Mouse (Mus musculus) myocyte (in vitro differentiated cells): ENCODE measurements around the gene Clec4e. TPM values are rescaled to one million over a fixed set of nuclear protein-coding genes. Genes with fewer than 3 reads are reported as not detected.

Experiments
- H3K27me3 ChIP-seq: one replicate; pipeline ENCODE4 v1.6.1; 2011; ENCODE audit not compliant: control insufficient read depth, insufficient read depth, insufficient read length
- H3K36me3 ChIP-seq: one replicate; pipeline ENCODE4 v1.6.1; 2011; ENCODE audit not compliant: control insufficient read depth, insufficient read depth
- H3K4me2 ChIP-seq: one replicate; pipeline ENCODE4 v1.6.1; 2011; ENCODE audit warnings: low read depth, control low read depth
- H3K4me3 ChIP-seq: one replicate; pipeline ENCODE4 v1.5.1; 2011; ENCODE audit warnings: mild to moderate bottlenecking, control low read depth, moderate library complexity
- H3K79me2 ChIP-seq: one replicate; pipeline ENCODE4 v1.6.1; 2011; ENCODE audit not compliant: control insufficient read depth, insufficient read depth
- H3ac ChIP-seq: one replicate; pipeline ENCODE4 v1.6.1; 2011; ENCODE audit not compliant: control insufficient read depth, insufficient read length
- CEBPB ChIP-seq: IDR thresholded peaks from 2 replicates; pipeline ENCODE4 v1.6.1; 2011; ENCODE audit warnings: mild to moderate bottlenecking, moderate library complexity; ENCODE audit not compliant: poor library complexity, insufficient read depth, severe bottlenecking
- E2F4 ChIP-seq: IDR thresholded peaks from one replicate; pipeline ENCODE4 v1.6.1; 2011; ENCODE audit warnings: mild to moderate bottlenecking, control low read depth, moderate library complexity; ENCODE audit not compliant: insufficient read depth
- MAX ChIP-seq: IDR thresholded peaks from one replicate; pipeline ENCODE4 v1.6.1; 2011; ENCODE audit warnings: low read depth, mild to moderate bottlenecking, control low read depth
- MYOD1 ChIP-seq, 3 experiments: IDR thresholded peaks; one replicate each; pipeline ENCODE4 v1.6.1; 2011; ENCODE audit warnings: control low read depth in 2 of 3, low read depth in 2 of 3, mild to moderate bottlenecking in 2 of 3, moderate library complexity in 1 of 3; ENCODE audit not compliant: insufficient read length in 2 of 3, control insufficient read depth in 1 of 3
- MYOG ChIP-seq, 3 experiments: IDR thresholded peaks; one replicate each; pipeline ENCODE4 v1.6.1; 2011; ENCODE audit warnings: control low read depth in 2 of 3, low read depth in 2 of 3, mild to moderate bottlenecking in 2 of 3; ENCODE audit not compliant: insufficient read length in 2 of 3, control insufficient read depth in 1 of 3, insufficient read depth in 1 of 3
- POLR2A ChIP-seq: IDR thresholded peaks from one replicate; pipeline ENCODE4 v1.6.1; 2011; ENCODE audit warnings: low read depth, mild to moderate bottlenecking, control low read depth, moderate library complexity; ENCODE audit not compliant: insufficient read length
- POLR2AphosphoS2 ChIP-seq: IDR thresholded peaks from one replicate; pipeline ENCODE4 v1.6.1; 2011; ENCODE audit warnings: low read depth, control low read depth; ENCODE audit not compliant: insufficient read length
- REST ChIP-seq: IDR thresholded peaks from one replicate; pipeline ENCODE4 v1.6.1; 2011; ENCODE audit warnings: mild to moderate bottlenecking, control low read depth, moderate library complexity; ENCODE audit not compliant: insufficient read depth, insufficient read length
- SRF ChIP-seq: IDR thresholded peaks from one replicate; pipeline ENCODE4 v1.6.1; 2011; ENCODE audit warnings: low read depth; ENCODE audit not compliant: control insufficient read depth, insufficient read length
- TCF12 ChIP-seq: IDR thresholded peaks from one replicate; pipeline ENCODE4 v1.6.1; 2011; ENCODE audit warnings: mild to moderate bottlenecking, control low read depth; ENCODE audit not compliant: poor library complexity, insufficient read depth, severe bottlenecking
- TCF3 ChIP-seq: IDR thresholded peaks from one replicate; pipeline ENCODE4 v1.6.1; 2011; ENCODE audit warnings: low read depth, control low read depth; ENCODE audit not compliant: insufficient read length
- USF1 ChIP-seq: IDR thresholded peaks from one replicate; pipeline ENCODE4 v1.6.1; 2011; ENCODE audit warnings: low read depth, mild to moderate bottlenecking, control low read depth, moderate library complexity
- polyA plus RNA-seq: library from polyadenylated mRNA; unstranded; fragments of >200 nt; fragmentation: generic; extraction: Trizol; gene quantifications from one replicate; pipeline ENCODE4 v1.2.1, GENCODE M21; 2012; ENCODE audit warnings: missing spikeins

Gene Clec4e
- polyA plus RNA-seq, 1 experiment = not detected

DNA sequence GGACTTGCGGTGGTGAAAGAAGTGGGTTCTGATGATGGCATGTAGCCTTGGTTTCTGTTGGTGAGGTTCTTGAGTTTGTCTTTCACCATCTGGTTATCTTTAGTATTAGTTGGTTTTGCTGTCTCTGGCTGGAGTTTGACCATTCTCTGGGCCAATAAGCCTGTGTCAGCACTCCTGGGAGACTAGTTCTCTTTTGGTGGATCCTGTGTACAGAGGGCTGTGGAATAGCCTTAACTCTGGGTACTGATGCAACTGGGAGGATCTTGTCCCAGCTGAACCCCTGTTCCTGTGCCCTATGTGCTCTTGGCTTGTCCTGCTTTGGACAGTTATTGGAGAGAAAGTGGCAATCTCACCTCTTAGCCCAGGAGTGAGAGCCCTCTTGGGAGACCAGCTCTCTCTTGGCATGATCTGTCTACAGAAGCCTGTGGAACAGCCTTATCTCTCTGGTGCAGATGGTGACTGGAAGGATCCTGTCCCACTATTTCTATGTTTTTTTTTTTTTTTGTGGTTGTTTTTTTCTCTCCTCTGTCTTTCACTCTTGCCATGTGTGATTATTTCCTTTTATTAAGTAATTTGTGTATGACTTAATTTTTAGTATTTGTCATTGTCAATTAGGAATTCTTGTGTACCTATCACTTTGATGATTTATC lies 3.2 kb upstream of the Clec4e start:
- TF ChIP-seq MYOD1 (IDR thresholded peaks at IDR 0.05; ENCODE audit: control insufficient read depth in 1 of 3, insufficient read length in 2 of 3, low read depth in 2 of 3) (no peak), CEBPB (no peak), TCF3 (no peak), E2F4 (no peak), MYOG (IDR thresholded peaks at IDR 0.05; ENCODE audit: control insufficient read depth in 1 of 3, insufficient read depth in 1 of 3, insufficient read length in 2 of 3, low read depth in 2 of 3) (no peak), MAX (no peak), POLR2AphosphoS2 (no peak), USF1 (no peak), REST (no peak), SRF (no peak), POLR2A (no peak), TCF12 (no peak)
- no peak overlapping the region for H3K4me2 ChIP-seq
- H3ac ChIP-seq = no peak overlapping the region
- H3K27me3 ChIP-seq = no peaks in the 10 kb centered on the region
- H3K36me3 ChIP-seq = no peaks in the 10 kb centered on the region
- H3K4me3 ChIP-seq = no peak overlapping the region
- no peaks in the 10 kb centered on the region for H3K79me2 ChIP-seq

DNA sequence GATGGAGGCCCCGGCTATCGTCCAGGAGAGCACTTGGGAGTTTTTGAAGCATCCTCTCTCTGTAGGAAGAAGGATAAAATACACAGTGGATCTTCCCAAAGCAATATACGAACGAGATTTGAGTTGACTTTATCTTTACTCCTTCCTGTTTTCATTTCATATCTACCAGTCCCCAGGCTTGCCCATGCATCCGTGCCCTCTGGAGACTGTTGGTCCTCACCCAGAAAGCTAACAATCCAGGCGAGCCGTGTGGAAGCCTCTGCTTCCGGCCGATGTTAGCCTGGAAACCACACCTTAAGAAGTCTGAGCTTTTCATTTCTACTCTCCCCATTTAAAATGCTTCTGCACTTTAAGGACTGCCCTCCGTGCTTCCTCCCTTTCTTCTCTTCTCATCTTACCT lies 739 bp downstream of the Clec4e start:
- Histone ChIP-seq H3K4me3 (no peak overlapping the region), H3K4me2 (no peak overlapping the region), H3K79me2 (no peaks in the 10 kb centered on the region), H3ac (no peak overlapping the region), H3K27me3 (no peaks in the 10 kb centered on the region), H3K36me3 (no peaks in the 10 kb centered on the region)
- TF ChIP-seq USF1 (no peak), POLR2A (no peak), REST (no peak), CEBPB (no peak), MAX (no peak), E2F4 (no peak), SRF (no peak), TCF12 (no peak), POLR2AphosphoS2 (no peak)

DNA sequence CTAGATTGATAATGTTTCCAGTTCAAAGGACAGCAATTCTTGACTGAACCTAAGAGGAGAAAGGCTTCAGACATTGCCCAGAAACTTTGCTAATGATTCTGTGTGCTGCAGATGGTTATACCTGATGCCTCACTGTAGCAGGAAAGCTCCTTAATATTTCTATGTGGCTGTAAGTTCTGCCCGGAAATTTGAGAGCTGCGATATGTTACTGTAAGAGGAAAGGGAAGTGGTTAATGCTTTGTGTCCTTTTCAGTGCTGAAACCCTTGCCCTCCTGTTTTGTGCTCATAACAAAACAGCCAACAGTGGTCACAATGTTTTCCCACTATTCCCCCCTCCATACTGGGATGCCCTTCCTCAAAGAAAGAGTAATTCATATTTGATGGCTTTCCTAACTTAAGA lies 3.4 kb downstream of the Clec4e start:
- H3K36me3 ChIP-seq = no peaks in the 10 kb centered on the region
- H3K4me2 ChIP-seq = no peak overlapping the region
- TF ChIP-seq MAX (no peak), MYOG (IDR thresholded peaks at IDR 0.05; ENCODE audit: control insufficient read depth in 1 of 3, insufficient read depth in 1 of 3, insufficient read length in 2 of 3, low read depth in 2 of 3) (no peak), POLR2A (no peak), E2F4 (no peak)
- H3ac ChIP-seq = no peak overlapping the region
- H3K79me2 ChIP-seq = no peaks in the 10 kb centered on the region
- H3K27me3 ChIP-seq = no peaks in the 10 kb centered on the region
- no peak overlapping the region for H3K4me3 ChIP-seq

DNA sequence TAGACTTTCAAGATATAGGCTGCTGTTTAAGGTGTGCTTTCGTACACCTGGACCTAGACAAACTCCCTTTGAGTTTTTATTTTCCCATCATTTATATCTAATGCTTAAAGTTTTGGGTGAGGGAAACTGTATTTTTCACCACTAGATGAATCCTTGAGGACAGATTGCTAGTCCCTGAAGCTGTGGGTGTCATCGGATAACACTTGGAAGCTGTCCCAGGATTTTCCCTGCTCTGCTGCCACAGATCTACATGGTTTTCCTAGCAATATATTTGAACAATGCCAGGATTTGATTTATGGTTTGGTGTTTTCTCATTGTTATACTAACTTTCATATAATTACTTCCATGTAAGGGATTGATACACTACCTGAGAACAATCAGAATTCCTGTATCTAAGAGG lies 10.2 kb downstream of the Clec4e start:
- H3K79me2 ChIP-seq = no peaks in the 10 kb centered on the region
- H3K4me3 ChIP-seq = no peak overlapping the region
- no peak overlapping the region for H3ac ChIP-seq
- H3K36me3 ChIP-seq = no peaks in the 10 kb centered on the region
- H3K27me3 ChIP-seq = no peaks in the 10 kb centered on the region
- no peak overlapping the region for H3K4me2 ChIP-seq
- no peak for TF ChIP-seq USF1
- no peak for TF ChIP-seq REST
- no peak for TF ChIP-seq TCF12

DNA sequence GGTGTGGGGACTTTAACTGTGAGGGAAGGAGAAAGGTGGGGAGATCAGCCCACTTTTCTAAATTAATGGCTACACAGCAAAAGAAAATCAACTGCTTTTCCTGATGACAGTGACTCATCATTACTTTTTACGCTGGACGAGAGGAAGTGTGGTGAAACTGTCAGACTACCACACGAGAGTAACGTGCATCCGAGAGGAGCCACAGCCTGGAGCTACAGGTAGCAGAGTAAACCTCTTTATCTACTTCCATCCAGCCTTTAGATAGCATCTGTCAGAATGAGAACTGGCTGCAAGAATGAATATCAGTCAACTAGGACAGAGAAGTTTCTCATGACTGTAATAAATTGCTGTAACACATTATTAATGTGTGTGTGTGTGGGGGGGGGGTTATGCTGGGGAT lies 22.7 kb downstream of the Clec4e start:
- TF ChIP-seq POLR2A (no peak), REST (no peak), MYOD1 (IDR thresholded peaks at IDR 0.05; ENCODE audit: control insufficient read depth in 1 of 3, insufficient read length in 2 of 3, low read depth in 2 of 3) (no peak), TCF12 (no peak), MAX (no peak), USF1 (no peak), MYOG (IDR thresholded peaks at IDR 0.05; ENCODE audit: control insufficient read depth in 1 of 3, insufficient read depth in 1 of 3, insufficient read length in 2 of 3, low read depth in 2 of 3) (no peak)
- Histone ChIP-seq H3ac (no peak overlapping the region), H3K4me2 (no peak overlapping the region), H3K27me3 (no peaks in the 10 kb centered on the region), H3K4me3 (no peak overlapping the region), H3K36me3 (no peaks in the 10 kb centered on the region), H3K79me2 (no peaks in the 10 kb centered on the region)
